Mouse (Mus musculus) CH12.LX (cell line): ENCODE results near the gene Man1a2. TPM values are rescaled to one million over a fixed set of nuclear protein-coding genes. Genes with fewer than 3 reads are reported as not detected.

Experiments
- DNase-seq: peaks from one replicate; pipeline ENCODE4 v3.0.0-alpha.2; 2013; ENCODE audit errors: extremely low read depth
- H3K27ac ChIP-seq: 2 replicates; pipeline ENCODE4 v1.5.1; 2012; ENCODE audit warnings: low read depth, mild to moderate bottlenecking, control low read depth, moderate library complexity; ENCODE audit not compliant: insufficient read depth
- H3K27me3 ChIP-seq: replicated peaks from 2 replicates; pipeline ENCODE3; 2012; ENCODE audit warnings: inconsistent platforms
- H3K36me3 ChIP-seq, 2 experiments: replicated peaks in 1 of 2; 2 replicates each; pipeline versions ENCODE3 to v1.6.1; 2012; ENCODE audit warnings: inconsistent platforms in 1 of 2, low read length in 1 of 2, mild to moderate bottlenecking in 1 of 2, mixed read lengths in 1 of 2, moderate library complexity in 1 of 2; ENCODE audit not compliant: control insufficient read depth in 1 of 2, insufficient read depth in 1 of 2
- H3K4me1 ChIP-seq, 2 experiments: 2 replicates each; pipeline ENCODE4 v1.6.1; 2012; ENCODE audit warnings: inconsistent platforms in 1 of 2, moderate library complexity in 1 of 2; ENCODE audit not compliant: insufficient read depth in 2 of 2, control insufficient read depth in 1 of 2
- H3K4me2 ChIP-seq: 2 replicates; pipeline ENCODE4 v1.6.1; 2012; ENCODE audit warnings: low read depth, mild to moderate bottlenecking, control low read depth; ENCODE audit not compliant: poor library complexity, insufficient read depth, severe bottlenecking
- H3K4me3 ChIP-seq, 3 experiments: fragments of 150-350 bp in 1 of 3; sonication (generic) in 1 of 3; replicated peaks in 1 of 3; 2 replicates each; pipeline versions ENCODE3 to v1.5.1; 2011 to 2012; ENCODE audit warnings: low read depth in 2 of 3, low read length in 2 of 3, mild to moderate bottlenecking in 2 of 3, moderate library complexity in 2 of 3, control low read depth in 1 of 3, improper control_type of control experiment in 1 of 3, inconsistent platforms in 1 of 3, mixed read lengths in 1 of 3; ENCODE audit not compliant: poor library complexity in 1 of 3
- H3K79me2 ChIP-seq: replicated peaks from 2 replicates; pipeline ENCODE4 v1.6.1; 2012; ENCODE audit warnings: mild to moderate bottlenecking, moderate library complexity; ENCODE audit not compliant: control insufficient read depth, poor library complexity, insufficient read depth, severe bottlenecking; ENCODE audit errors: extremely low read depth
- H3K9ac ChIP-seq: 2 replicates; pipeline ENCODE4 v1.6.1; 2012; ENCODE audit warnings: low read depth, mild to moderate bottlenecking, control low read depth, moderate library complexity; ENCODE audit not compliant: insufficient read depth
- H3K9me3 ChIP-seq: replicated peaks from 2 replicates; pipeline ENCODE3; 2012; ENCODE audit warnings: low read length, inconsistent platforms, mixed read lengths
- BHLHE40 ChIP-seq: IDR thresholded peaks from 2 replicates; pipeline ENCODE4 v1.6.1; 2011; ENCODE audit warnings: mild to moderate bottlenecking, low read depth, low read length, improper control_type of control experiment
- CHD1 ChIP-seq: IDR thresholded peaks from 2 replicates; pipeline ENCODE4 v1.6.1; 2012; ENCODE audit warnings: low read depth, low read length, improper control_type of control experiment, inconsistent platforms
- CHD2 ChIP-seq: IDR thresholded peaks from 2 replicates; pipeline ENCODE4 v1.6.1; 2011; ENCODE audit warnings: low read length, improper control_type of control experiment
- CTCF ChIP-seq, 2 experiments: IDR thresholded peaks in 1 of 2; conservative IDR thresholded peaks in 1 of 2; 2 replicates each; pipeline ENCODE4 v1.5.1; 2011 to 2012; ENCODE audit warnings: low read depth in 2 of 2, low read length in 2 of 2, improper control_type of control experiment in 1 of 2, inconsistent platforms in 1 of 2, mild to moderate bottlenecking in 1 of 2, moderate library complexity in 1 of 2
- ELF1 ChIP-seq: IDR thresholded peaks from 2 replicates; pipeline ENCODE4 v1.6.1; 2014; ENCODE audit warnings: low read depth, mild to moderate bottlenecking, inconsistent platforms, low read length, improper control_type of control experiment
- EP300 ChIP-seq: IDR thresholded peaks from 2 replicates; pipeline ENCODE4 v1.6.1; 2011; ENCODE audit warnings: low read length, improper control_type of control experiment
- HCFC1 ChIP-seq: IDR thresholded peaks from 2 replicates; pipeline ENCODE4 v1.6.1; 2012; ENCODE audit warnings: low read depth, mild to moderate bottlenecking, inconsistent platforms, low read length, improper control_type of control experiment
- IRF4 ChIP-seq: IDR thresholded peaks from 2 replicates; pipeline ENCODE4 v1.6.1; 2014; ENCODE audit warnings: low read depth, mild to moderate bottlenecking, inconsistent platforms, low read length, improper control_type of control experiment
- JUN ChIP-seq: IDR thresholded peaks from 2 replicates; pipeline ENCODE4 v1.6.1; 2011; ENCODE audit warnings: low read depth, mild to moderate bottlenecking, low read length, improper control_type of control experiment, moderate library complexity; ENCODE audit not compliant: insufficient read depth
- JUND ChIP-seq: conservative IDR thresholded peaks from 2 replicates; pipeline ENCODE4 v1.6.1; 2011; ENCODE audit warnings: low read depth, low read length, improper control_type of control experiment
- MAFK ChIP-seq: IDR thresholded peaks from 2 replicates; pipeline ENCODE4 v1.6.1; 2011; ENCODE audit warnings: low read length, improper control_type of control experiment; ENCODE audit not compliant: insufficient replicate concordance
- MAX ChIP-seq: IDR thresholded peaks from 2 replicates; pipeline ENCODE4 v1.6.1; 2011; ENCODE audit warnings: low read length, improper control_type of control experiment
- MAZ ChIP-seq: IDR thresholded peaks from 2 replicates; pipeline ENCODE4 v1.6.1; 2012; ENCODE audit warnings: low read depth, mild to moderate bottlenecking, inconsistent platforms, low read length, improper control_type of control experiment, moderate library complexity
- MEF2A ChIP-seq: IDR thresholded peaks from 2 replicates; pipeline ENCODE4 v1.6.1; 2014; ENCODE audit warnings: low read depth, mild to moderate bottlenecking, inconsistent platforms, low read length, improper control_type of control experiment, borderline replicate concordance
- POLR2A ChIP-seq: IDR thresholded peaks from 2 replicates; pipeline ENCODE4 v1.6.1; 2011; ENCODE audit warnings: low read depth, mild to moderate bottlenecking, improper control_type of control experiment, low read length
- SIN3A ChIP-seq: IDR thresholded peaks from 2 replicates; pipeline ENCODE4 v1.6.1; 2012; ENCODE audit warnings: low read length, improper control_type of control experiment, inconsistent platforms
- SMC3 ChIP-seq: IDR thresholded peaks from 2 replicates; pipeline ENCODE4 v1.6.1; 2011; ENCODE audit warnings: low read depth, low read length, improper control_type of control experiment
- USF1 ChIP-seq: IDR thresholded peaks from 2 replicates; pipeline ENCODE4 v1.6.1; 2014; ENCODE audit warnings: low read depth, mild to moderate bottlenecking, inconsistent platforms, low read length, improper control_type of control experiment
- ZC3H11A ChIP-seq: IDR thresholded peaks from 2 replicates; pipeline ENCODE4 v1.6.1; 2012; ENCODE audit warnings: low read depth, mild to moderate bottlenecking, inconsistent platforms, low read length, improper control_type of control experiment
- ZKSCAN1 ChIP-seq: IDR thresholded peaks from 2 replicates; pipeline ENCODE4 v1.6.1; 2012; ENCODE audit warnings: low read depth, inconsistent platforms, low read length, improper control_type of control experiment, borderline replicate concordance
- ZMIZ1 ChIP-seq: IDR thresholded peaks from 2 replicates; pipeline ENCODE4 v1.6.1; 2012; ENCODE audit warnings: low read depth, mild to moderate bottlenecking, inconsistent platforms, low read length, improper control_type of control experiment
- dilution Hi-C: fragments of 300-500 bp; cut with MboI; formaldehyde crosslinking; loops from 2 replicates; pipeline ENCODE4 v1.14.3; 2020; ENCODE audit warnings: low sequenced_read_pairs; ENCODE audit not compliant: extremely low pct_unique_long_range_greater_than_20kb, extremely low pct_ligation_motif_present
- in situ Hi-C: fragments of 300-500 bp; cut with MboI; formaldehyde crosslinking; loops from 3 replicates; pipeline ENCODE4 v1.14.3; 2019; ENCODE audit warnings: low sequenced_read_pairs, low pct_ligation_motif_present, low pct_unique_long_range_greater_than_20kb, mixed read lengths
- polyA plus RNA-seq: library from polyadenylated mRNA; unstranded; fragments of >175 nt; gene quantifications from 2 replicates; pipeline ENCODE4 v1.2.1, GENCODE M21; 2012; ENCODE audit warnings: low read depth; ENCODE audit not compliant: insufficient read length
- total RNA-seq, 2 experiments: library from RNA; depleted of rRNA; stranded (reverse); fragments of 300-350 nt in 1 of 2; fragments of >200 nt in 1 of 2; gene quantifications; 2 replicates each; pipeline ENCODE4 v1.2.3; 2012 to 2014

The Man1a2 gene
- total and polyA plus RNA-seq, 3 experiments: 31.1 to 73.6 (median 53.5) TPM

DNA sequence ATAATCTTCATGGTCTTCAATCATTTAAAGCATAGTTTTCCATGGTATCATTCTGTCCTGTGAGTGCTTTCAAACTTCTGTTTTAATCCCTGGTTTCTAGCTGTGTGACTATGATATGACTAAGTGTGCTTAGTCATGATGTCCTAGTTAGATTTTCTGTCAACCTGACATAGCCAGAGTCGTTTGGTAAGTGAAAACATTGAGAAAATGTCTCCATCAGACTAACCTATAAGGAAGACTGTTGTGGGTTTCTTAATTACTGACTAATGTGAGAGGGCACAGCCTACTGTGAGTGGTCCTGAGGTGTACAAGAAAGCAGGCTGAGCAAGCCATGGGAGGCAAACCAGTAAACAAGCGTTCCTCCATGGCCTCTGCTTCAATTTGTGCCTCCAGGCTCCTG lies 49.0 kb downstream of the Man1a2 start:
- in situ Hi-C loops (no loop called here), dilution Hi-C loops (no loop called here)
- Histone ChIP-seq H3K27me3 (no peaks in the 10 kb centered on the region), H3K27ac (no peak overlapping the region), H3K4me2 (no peak overlapping the region), H3K9ac (no peak overlapping the region), H3K79me2 (no peaks in the 10 kb centered on the region; the same call in 1 of the 2 replicates), H3K36me3 (peaks cover 6 to 57% of the 10 kb centered on the region in 2 experiments), H3K9me3 (no peaks in the 10 kb centered on the region), H3K4me3 (no peak overlapping the region)
- no peak for DNase-seq
- TF ChIP-seq POLR2A (no peak), MEF2A (no peak), ZKSCAN1 (no peak), EP300 (no peak), SMC3 (no peak), CHD1 (no peak), MAFK (no peak), SIN3A (no peak), CHD2 (no peak), BHLHE40 (no peak), CTCF (conservative IDR thresholded peaks at IDR 0.05 in 1 of 2, IDR thresholded peaks at IDR 0.05 in 1 of 2; ENCODE audit: low read depth in 2 of 2, low read length in 2 of 2) (no peak), MAX (no peak), ELF1 (no peak), USF1 (no peak), MAZ (no peak), JUN (no peak), JUND (no peak), IRF4 (no peak), ZMIZ1 (no peak)
- TF ChIP-seq, all 38 proteins: peak for 0
- no peaks in the 10 kb centered on the region; a peak in 1 of 4 replicates for H3K4me1 ChIP-seq

DNA sequence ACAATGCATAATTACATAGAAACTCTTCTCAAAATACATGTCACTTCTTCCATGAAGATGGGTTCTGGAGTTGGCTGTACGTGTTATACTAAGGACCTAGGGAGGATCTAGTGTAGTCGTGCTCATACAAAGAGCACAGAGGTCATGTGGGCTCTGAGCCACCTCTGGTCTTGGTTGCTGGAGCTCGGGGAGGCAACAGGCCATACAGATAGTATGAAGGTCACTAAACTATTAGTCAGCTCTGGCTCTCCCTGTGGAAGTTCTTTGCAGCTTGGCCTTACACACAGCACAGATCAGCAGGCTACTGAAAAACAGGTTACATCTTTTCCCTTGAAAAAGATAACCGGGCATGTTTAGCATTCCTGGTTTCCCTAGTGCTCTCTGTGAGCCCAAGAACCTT lies 50.5 kb downstream of the Man1a2 start:
- Histone ChIP-seq H3K4me1 (no peaks in the 10 kb centered on the region; a peak in 1 of 4 replicates), H3K36me3 (peaks cover 6 to 50% of the 10 kb centered on the region in 2 experiments), H3K79me2 (no peaks in the 10 kb centered on the region; the same call in 1 of the 2 replicates), H3K4me2 (no peak overlapping the region), H3K27me3 (no peaks in the 10 kb centered on the region), H3K4me3 (no peak overlapping the region), H3K27ac (no peak overlapping the region)
- dilution Hi-C loops (no loop called here), in situ Hi-C loops (no loop called here)
- no peak for TF ChIP-seq CHD2
- no peak for TF ChIP-seq HCFC1
- TF ChIP-seq ZC3H11A: no peak
- TF ChIP-seq ZMIZ1: no peak
- TF ChIP-seq, all 38 proteins: peak for 0
- Histone ChIP-seq H3K9me3 (no peaks in the 10 kb centered on the region), H3K9ac (no peak overlapping the region)
- no peak for DNase-seq
